Mouse (Mus musculus): ENCODE results near the gene Hist4h4. TPM values are rescaled to one million over a fixed set of nuclear protein-coding genes. Genes with fewer than 3 reads are reported as not detected.

The Hist4h4 gene
- polyA plus RNA-seq, 1 experiment from 2014 or later: 0.84 TPM

DNA sequence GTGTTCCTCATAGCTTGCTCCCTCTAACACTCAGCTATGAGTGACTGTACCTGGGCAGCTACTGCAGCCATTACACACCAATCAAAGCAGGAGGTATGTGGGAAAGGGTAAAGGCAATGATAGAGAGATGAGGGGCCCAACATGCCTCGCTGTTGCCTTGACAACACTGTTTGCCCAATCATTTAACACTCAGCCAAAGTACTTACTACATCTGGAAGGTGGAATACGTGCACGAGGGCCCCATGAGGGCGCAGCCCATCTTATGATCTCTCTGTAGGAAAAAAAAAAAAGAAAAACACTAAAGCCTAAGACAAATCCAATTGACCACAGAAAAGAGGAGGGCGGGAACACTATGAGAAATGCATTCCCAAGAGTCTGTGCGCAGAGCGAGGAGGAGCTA lies 34.4 kb downstream of the Hist4h4 start:
- H3K27me3 ChIP-seq: no peaks in the 10 kb centered on the region
- H3K9ac ChIP-seq (replicated peaks): no peak overlapping the region
- no peak overlapping the region for H3K4me2 ChIP-seq (replicated peaks)
- H3K4me1 ChIP-seq: no peaks in the 10 kb centered on the region
- no peaks in the 10 kb centered on the region for H3K36me3 ChIP-seq
- no peak overlapping the region for H3K4me3 ChIP-seq
- 75% methylated on average over 7 of the region's 7 CpGs for WGBS
- no peaks in the 10 kb centered on the region for H3K9me3 ChIP-seq
- H3K27ac ChIP-seq (replicated peaks): no peak overlapping the region
- no peak for ATAC-seq (ENCODE audit: low FRiP score, low read depth)

- Histone ChIP-seq H3K9me3 (no peaks in the 10 kb centered on the region), H3K9ac (replicated peaks) (no peak overlapping the region), H3K27ac (replicated peaks) (no peak overlapping the region), H3K4me2 (replicated peaks) (no peak overlapping the region), H3K27me3 (no peaks in the 10 kb centered on the region), H3K36me3 (no peaks in the 10 kb centered on the region), H3K4me3 (no peak overlapping the region), H3K4me1 (no peaks in the 10 kb centered on the region)
- WGBS: 88% methylated on average over 8 of the region's 8 CpGs
- no peak for ATAC-seq (ENCODE audit: low FRiP score, low read depth)
These were observed 35.1 kb downstream of the Hist4h4 start for GRCm38 (mm10) chr6:136769143-136769542.

DNA sequence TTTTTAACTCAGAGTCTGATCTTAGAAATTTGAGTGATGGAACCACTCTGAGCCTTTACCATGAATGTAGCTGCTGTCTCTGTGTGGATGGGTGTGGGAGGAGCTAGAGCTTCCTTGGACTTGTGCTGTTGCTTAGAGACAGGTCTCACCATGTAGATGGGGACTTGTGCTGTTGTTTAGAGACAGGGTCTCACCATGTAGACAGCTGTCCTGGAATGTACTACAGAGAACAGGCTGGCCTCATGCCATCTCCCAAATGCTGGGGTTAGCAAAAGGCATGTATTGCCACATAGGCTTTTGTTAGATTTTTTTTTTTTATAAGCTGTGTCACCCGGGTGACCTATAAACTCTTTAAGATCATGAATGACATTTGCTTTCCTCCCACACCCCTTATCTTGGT lies 40.3 kb downstream of the Hist4h4 start:
- Histone ChIP-seq H3K9ac (replicated peaks) (no peak overlapping the region), H3K4me2 (replicated peaks) (no peak overlapping the region), H3K27ac (replicated peaks) (no peak overlapping the region), H3K9me3 (no peaks in the 10 kb centered on the region), H3K27me3 (no peaks in the 10 kb centered on the region), H3K4me1 (no peaks in the 10 kb centered on the region), H3K36me3 (no peaks in the 10 kb centered on the region), H3K4me3 (no peak overlapping the region)
- ATAC-seq (ENCODE audit: low FRiP score, low read depth): no peak
- 78% methylated on average over 1 of the region's 1 CpGs for WGBS

Small RNA genes lying within 50 kb of the gene (microRNA-seq; reads per million reads assigned to microRNA genes)
- not detected for gene Gm44364

Other genes with a start within 250 kb of the Hist4h4 start
- gene Plbd1, start 142.5 kb downstream of the Hist4h4 start, polyA plus RNA-seq (2016; fragmentation: Nextera tagmentation; extraction: Ambion mirVana): 0.84 TPM in 2 replicates
- gene Gucy2c, start 22.6 kb downstream of the Hist4h4 start, polyA plus RNA-seq (2016; fragmentation: Nextera tagmentation; extraction: Ambion mirVana): 0.39 and 0.64 TPM in 2 replicates
- gene H2afj, start 3.8 kb upstream of the Hist4h4 start, polyA plus RNA-seq (2016; fragmentation: Nextera tagmentation; extraction: Ambion mirVana): 114 and 117 TPM in 2 replicates
- gene BC049715, start 23.2 kb upstream of the Hist4h4 start, polyA plus RNA-seq (2016; fragmentation: Nextera tagmentation; extraction: Ambion mirVana): 2.0 and 2.3 TPM in 2 replicates
- gene Wbp11, start 23.8 kb upstream of the Hist4h4 start, polyA plus RNA-seq (2016; fragmentation: Nextera tagmentation; extraction: Ambion mirVana): 126 and 132 TPM in 2 replicates
- 0.24 and 0.79 TPM in 2 replicates for gene Smco3, start 31.0 kb upstream of the Hist4h4 start, polyA plus RNA-seq (2016; fragmentation: Nextera tagmentation; extraction: Ambion mirVana)
- gene Art4, start 53.3 kb upstream of the Hist4h4 start, polyA plus RNA-seq (2016; fragmentation: Nextera tagmentation; extraction: Ambion mirVana): 0.56 and 0.69 TPM in 2 replicates
- 7.2 and 10.9 TPM in 2 replicates for gene Mgp, start 71.4 kb upstream of the Hist4h4 start, polyA plus RNA-seq (2016; fragmentation: Nextera tagmentation; extraction: Ambion mirVana)
- not detected in 2 replicates for gene Erp27, start 117.8 kb upstream of the Hist4h4 start, polyA plus RNA-seq (2016; fragmentation: Nextera tagmentation; extraction: Ambion mirVana)
- not detected in 2 replicates for gene Pde6h, start 119.4 kb upstream of the Hist4h4 start, polyA plus RNA-seq (2016; fragmentation: Nextera tagmentation; extraction: Ambion mirVana)
- gene Arhgdib, start 137.5 kb upstream of the Hist4h4 start, polyA plus RNA-seq (2016; fragmentation: Nextera tagmentation; extraction: Ambion mirVana): 17.9 and 23.1 TPM in 2 replicates